ENCODE assay signal across 20 mouse cellular contexts in genomic region chr11:77357839-77358238, GRCm38 (mm10).
DNase-seq lines count a peak whose midpoint lies in the region; ATAC-seq and TF ChIP-seq lines count a peak whose summit lies in the region.
"Had no signal": no experiment of that assay in that cellular context is flagged by ENCODE, and none has a peak within 500 bp of the region (broad histone marks: within the 10 kb centered on the region; RNA-seq: fewer than 3 reads in every experiment).

No protein-coding gene starts in this region.

- no peak for TF ChIP-seq POLR2A in heart, adult 2 months (IDR thresholded peaks at IDR 0.05; ENCODE audit: insufficient read depth, low read depth, low read length)

- peaks cover 22% of the 10 kb centered on the region for H3K4me1 ChIP-seq in heart, adult 2 months (ENCODE audit: control insufficient read depth, insufficient read depth, low read length)
- H3K4me1 ChIP-seq in liver, postnatal 0 days (ENCODE audit: insufficient read depth): peaks cover 3% of the 10 kb centered on the region; the same call in 1 of the 2 replicates
- peaks cover 10% of the 10 kb centered on the region; the same call in 1 of the 2 replicates for H3K4me1 ChIP-seq in liver, embryonic 12.5 days
- no peaks in the 10 kb centered on the region for H3K4me1 ChIP-seq in intestine, embryonic 16.5 days (ENCODE audit: control insufficient read depth, insufficient read depth, low read length)
- H3K4me1 ChIP-seq: embryonic facial prominence, embryonic 10.5 days; embryonic facial prominence, embryonic 12.5 days; forebrain, embryonic 13.5 days; forebrain, embryonic 15.5 days had no signal

- no peak for TF ChIP-seq CTCF in heart, adult 2 months (IDR thresholded peaks at IDR 0.05)
- no peak for TF ChIP-seq CTCF in liver, postnatal 0 days (IDR thresholded peaks at IDR 0.05; ENCODE audit: low read depth)

- H3K4me3 ChIP-seq in heart, adult 2 months: no peak overlapping the region
- H3K4me3 ChIP-seq in liver, postnatal 0 days (ENCODE audit: low read depth, low read length): no peak overlapping the region
- no peak overlapping the region for H3K4me3 ChIP-seq in liver, embryonic 12.5 days
- H3K4me3 ChIP-seq in intestine, embryonic 16.5 days (ENCODE audit: low read length): no peak overlapping the region
- H3K4me3 ChIP-seq: embryonic facial prominence, embryonic 10.5 days; embryonic facial prominence, embryonic 12.5 days; forebrain, embryonic 13.5 days; forebrain, embryonic 15.5 days had no signal

- 96% methylated on average over 1 of the region's 1 CpGs for WGBS in heart, adult 2 months
- 76% methylated on average over 1 of the region's 1 CpGs for WGBS in liver, postnatal 0 days (ENCODE audit: insufficient replicate concordance)
- 83% methylated on average over 1 of the region's 1 CpGs for WGBS in liver, embryonic 12.5 days (ENCODE audit: insufficient replicate concordance)
- 66% methylated on average over 1 of the region's 1 CpGs for WGBS in intestine, embryonic 16.5 days
- WGBS in large intestine, adult 2 months: 33% methylated on average over 1 of the region's 1 CpGs

- intact Hi-C loops in heart, adult 2 months (cut with DNase I): no loop called here

- no peak overlapping the region for H3K4me2 ChIP-seq in liver, postnatal 0 days (ENCODE audit: low read depth, low read length)
- no peak overlapping the region for H3K4me2 ChIP-seq in liver, embryonic 12.5 days
- no peak overlapping the region for H3K4me2 ChIP-seq in intestine, embryonic 16.5 days (ENCODE audit: low read depth, low read length)
- H3K4me2 ChIP-seq: embryonic facial prominence, embryonic 12.5 days; forebrain, embryonic 13.5 days; forebrain, embryonic 15.5 days had no signal

- no peak overlapping the region for H3K9ac ChIP-seq in heart, adult 2 months (ENCODE audit: low read depth, low read length)
- H3K9ac ChIP-seq in liver, postnatal 0 days (replicated peaks): no peak overlapping the region
- H3K9ac ChIP-seq in liver, embryonic 12.5 days: no peak overlapping the region
- no peak overlapping the region for H3K9ac ChIP-seq in intestine, embryonic 16.5 days (ENCODE audit: low read depth, low read length)
- H3K9ac ChIP-seq: embryonic facial prominence, embryonic 12.5 days; forebrain, embryonic 13.5 days; forebrain, embryonic 15.5 days had no signal

- no peaks in the 10 kb centered on the region for H3K9me3 ChIP-seq in liver, postnatal 0 days (ENCODE audit: low read length)
- H3K9me3 ChIP-seq in liver, embryonic 12.5 days (replicated peaks): no peaks in the 10 kb centered on the region
- H3K9me3 ChIP-seq in intestine, embryonic 16.5 days (ENCODE audit: control insufficient read depth, low read length): no peaks in the 10 kb centered on the region
- H3K9me3 ChIP-seq: embryonic facial prominence, embryonic 10.5 days; embryonic facial prominence, embryonic 12.5 days; forebrain, embryonic 13.5 days; forebrain, embryonic 15.5 days had no signal

- peaks cover 9% of the 10 kb centered on the region; the same call in 1 of the 2 replicates for H3K79me2 ChIP-seq in heart, adult 2 months (replicated peaks; ENCODE audit: control insufficient read depth, insufficient read depth, low read length)

- peak; percentile 44; the same call in 1 of the 2 replicates for ATAC-seq in liver, postnatal 0 days
- ATAC-seq in liver, embryonic 12.5 days: no peak
- ATAC-seq in intestine, embryonic 16.5 days: 0 out of 2 replicates have a peak, but pooled peaks have one; percentile 66
- ATAC-seq: forebrain, embryonic 13.5 days; forebrain, embryonic 15.5 days had no signal

- no peak for TF ChIP-seq EP300 in heart, adult 2 months (IDR thresholded peaks at IDR 0.05; ENCODE audit: insufficient read depth, low read depth, low read length)
- TF ChIP-seq EP300 in liver, postnatal 0 days (IDR thresholded peaks at IDR 0.05; ENCODE audit: low read depth): no peak

- peaks cover 52% of the 10 kb centered on the region for H3K36me3 ChIP-seq in heart, adult 2 months (ENCODE audit: control insufficient read depth, insufficient read depth, low read length)
- H3K36me3 ChIP-seq in liver, postnatal 0 days (replicated peaks; ENCODE audit: insufficient read depth, low read length): no peaks in the 10 kb centered on the region
- H3K36me3 ChIP-seq in liver, embryonic 12.5 days: no peaks in the 10 kb centered on the region
- H3K36me3 ChIP-seq in intestine, embryonic 16.5 days (ENCODE audit: control insufficient read depth, insufficient read depth, low read length): no peaks in the 10 kb centered on the region
- H3K36me3 ChIP-seq: embryonic facial prominence, embryonic 10.5 days; embryonic facial prominence, embryonic 12.5 days; forebrain, embryonic 15.5 days had no signal

- peak overlapping the region; percentile 26 for H3K27ac ChIP-seq in heart, adult 2 months
- H3K27ac ChIP-seq in liver, postnatal 0 days (ENCODE audit: low read depth): no peak overlapping the region
- no peak overlapping the region for H3K27ac ChIP-seq in liver, embryonic 12.5 days
- no peak overlapping the region for H3K27ac ChIP-seq in intestine, embryonic 16.5 days (ENCODE audit: low read length)
- H3K27ac ChIP-seq: embryonic facial prominence, embryonic 10.5 days; embryonic facial prominence, embryonic 12.5 days; forebrain, embryonic 13.5 days; forebrain, embryonic 15.5 days had no signal

- no peaks in the 10 kb centered on the region for H3K27me3 ChIP-seq in heart, adult 2 months (ENCODE audit: control insufficient read depth, insufficient read depth, low read length)
- no peaks in the 10 kb centered on the region for H3K27me3 ChIP-seq in liver, postnatal 0 days (ENCODE audit: insufficient read depth, low read length)
- no peaks in the 10 kb centered on the region for H3K27me3 ChIP-seq in liver, embryonic 12.5 days (replicated peaks)
- H3K27me3 ChIP-seq in intestine, embryonic 16.5 days (replicated peaks; ENCODE audit: control insufficient read depth, insufficient read depth, low read length): no peaks in the 10 kb centered on the region
- H3K27me3 ChIP-seq: embryonic facial prominence, embryonic 12.5 days; forebrain, embryonic 13.5 days; forebrain, embryonic 15.5 days had no signal

- DNase-seq in heart, adult 2 months: no peak
- DNase-seq in heart, adult 18-20 months: no peak
- no peak for DNase-seq in liver, postnatal 0 days
- peak; percentile 28 for DNase-seq in large intestine, adult 2 months (ENCODE audit: low read depth, low spot score)
- DNase-seq in cerebellum, adult 9-10 months: no peak
- no peak for DNase-seq in layer of hippocampus, postnatal 25 days (ENCODE audit: extremely low spot score in 1 of 2, low spot score in 1 of 2)
- DNase-seq: adrenal gland, adult 2 months; adrenal gland, postnatal 10 days; adrenal gland, postnatal 25 days; cerebellum, adult 11 months; cerebellum, adult 18-20 months; cerebellum, adult 8-10 months; cerebellum, postnatal 10 days; cerebellum, postnatal 25 days had no signal
